Mouse (Mus musculus): ENCODE measurements around the gene Slc22a20. TPM values are rescaled to one million over a fixed set of nuclear protein-coding genes. Genes with fewer than 3 reads are reported as not detected.

Gene Slc22a20
- polyA plus RNA-seq, 1 experiment from 2014 or later, result not detected

GRCm38 (mm10) chr19:5994711-5995110 is 8.8 kb upstream of the Slc22a20 start:
- H3K36me3 ChIP-seq (ENCODE audit: control insufficient read depth, insufficient read depth, low read length), result peaks cover 10% of the 10 kb centered on the region
- H3K27me3 ChIP-seq (ENCODE audit: control insufficient read depth, insufficient read depth, low read length), result no peaks in the 10 kb centered on the region
- H3K27ac ChIP-seq (replicated peaks), result no peak overlapping the region
- H3K4me3 ChIP-seq (ENCODE audit: low read depth, low read length), result no peak overlapping the region
- TF ChIP-seq EP300 (optimal IDR thresholded peaks at IDR 0.05) (no peak), CTCF (IDR thresholded peaks at IDR 0.05; ENCODE audit: low read depth) (no peak)
- no peak overlapping the region for H3K4me2 ChIP-seq (replicated peaks; ENCODE audit: low read depth)
- 87% methylated on average over 14 of the region's 14 CpGs for WGBS
- H3K4me1 ChIP-seq (replicated peaks; ENCODE audit: control insufficient read depth, insufficient read depth), result no peaks in the 10 kb centered on the region
- DNase-seq (ENCODE audit: low spot score) (no peak), ATAC-seq (ENCODE audit: low FRiP score, low TSS enrichment) (no peak)
- no peaks in the 10 kb centered on the region for H3K9me3 ChIP-seq (ENCODE audit: control insufficient read depth, low read length)
- H3K9ac ChIP-seq (ENCODE audit: low read length), result no peak overlapping the region

GRCm38 (mm10) chr19:5992012-5992411 is 6.1 kb upstream of the Slc22a20 start:
- Histone ChIP-seq H3K9ac (ENCODE audit: low read length) (no peak overlapping the region), H3K27ac (replicated peaks) (0 out of 2 replicates have a peak overlapping the region, but pooled peaks have one; percentile 36), H3K9me3 (ENCODE audit: control insufficient read depth, low read length) (no peaks in the 10 kb centered on the region), H3K4me3 (ENCODE audit: low read depth, low read length) (no peak overlapping the region), H3K36me3 (ENCODE audit: control insufficient read depth, insufficient read depth, low read length) (peaks cover 10% of the 10 kb centered on the region), H3K27me3 (ENCODE audit: control insufficient read depth, insufficient read depth, low read length) (no peaks in the 10 kb centered on the region), H3K4me1 (replicated peaks; ENCODE audit: control insufficient read depth, insufficient read depth) (peaks cover 2% of the 10 kb centered on the region; the same call in 1 of the 2 replicates), H3K4me2 (replicated peaks; ENCODE audit: low read depth) (no peak overlapping the region)
- TF ChIP-seq CTCF (IDR thresholded peaks at IDR 0.05; ENCODE audit: low read depth), result no peak
- TF ChIP-seq EP300 (optimal IDR thresholded peaks at IDR 0.05), result no peak
- 78% methylated on average over 7 of the region's 7 CpGs for WGBS
- no peak for DNase-seq (ENCODE audit: low spot score)
- no peak for ATAC-seq (ENCODE audit: low FRiP score, low TSS enrichment)

- H3K4me1 ChIP-seq (replicated peaks; ENCODE audit: control insufficient read depth, insufficient read depth), result peaks cover 2% of the 10 kb centered on the region; the same call in 1 of the 2 replicates
- no peak overlapping the region for H3K4me3 ChIP-seq (ENCODE audit: low read depth, low read length)
- H3K4me2 ChIP-seq (replicated peaks; ENCODE audit: low read depth), result no peak overlapping the region
- no peaks in the 10 kb centered on the region for H3K9me3 ChIP-seq (ENCODE audit: control insufficient read depth, low read length)
- no peak for DNase-seq (ENCODE audit: low spot score)
- whole genome bisulfite sequencing, result 80% methylated on average over 7 of the region's 7 CpGs
- no peaks in the 10 kb centered on the region for H3K27me3 ChIP-seq (ENCODE audit: control insufficient read depth, insufficient read depth, low read length)
- no peak for ATAC-seq (ENCODE audit: low FRiP score, low TSS enrichment)
- TF ChIP-seq CTCF (IDR thresholded peaks at IDR 0.05; ENCODE audit: low read depth) (no peak), EP300 (optimal IDR thresholded peaks at IDR 0.05) (no peak)
- H3K27ac ChIP-seq (replicated peaks), result peak overlapping the region; percentile 49; the same call in 1 of the 2 replicates
- peaks cover 10% of the 10 kb centered on the region for H3K36me3 ChIP-seq (ENCODE audit: control insufficient read depth, insufficient read depth, low read length)
- H3K9ac ChIP-seq (ENCODE audit: low read length), result no peak overlapping the region
Observed at GRCm38 (mm10) chr19:5991467-5991866, 5.5 kb upstream of the Slc22a20 start.

- Histone ChIP-seq H3K4me3 (ENCODE audit: low read depth, low read length) (no peak overlapping the region), H3K9me3 (ENCODE audit: control insufficient read depth, low read length) (no peaks in the 10 kb centered on the region), H3K4me2 (replicated peaks; ENCODE audit: low read depth) (no peak overlapping the region), H3K27ac (replicated peaks) (no peak overlapping the region; the same call in 1 of the 2 replicates), H3K4me1 (replicated peaks; ENCODE audit: control insufficient read depth, insufficient read depth) (peaks cover 2% of the 10 kb centered on the region; the same call in 1 of the 2 replicates), H3K27me3 (ENCODE audit: control insufficient read depth, insufficient read depth, low read length) (no peaks in the 10 kb centered on the region), H3K9ac (ENCODE audit: low read length) (no peak overlapping the region), H3K36me3 (ENCODE audit: control insufficient read depth, insufficient read depth, low read length) (peaks cover 10% of the 10 kb centered on the region)
- DNase-seq (ENCODE audit: low spot score), result no peak
- TF ChIP-seq EP300 (optimal IDR thresholded peaks at IDR 0.05) (no peak), CTCF (IDR thresholded peaks at IDR 0.05; ENCODE audit: low read depth) (no peak)
- ATAC-seq (ENCODE audit: low FRiP score, low TSS enrichment), result no peak
- WGBS, result 33% methylated on average over 1 of the region's 1 CpGs
Observed at GRCm38 (mm10) chr19:5990921-5991320, 5.0 kb upstream of the Slc22a20 start.

GRCm38 (mm10) chr19:5990033-5990432 is 4.1 kb upstream of the Slc22a20 start:
- no peaks in the 10 kb centered on the region for H3K9me3 ChIP-seq (ENCODE audit: control insufficient read depth, low read length)
- TF ChIP-seq CTCF (IDR thresholded peaks at IDR 0.05; ENCODE audit: low read depth) (no peak), EP300 (optimal IDR thresholded peaks at IDR 0.05) (no peak)
- H3K27ac ChIP-seq (replicated peaks), result no peak overlapping the region; the same call in 1 of the 2 replicates
- WGBS, result 66% methylated on average over 12 of the region's 12 CpGs
- no peaks in the 10 kb centered on the region for H3K27me3 ChIP-seq (ENCODE audit: control insufficient read depth, insufficient read depth, low read length)
- H3K4me2 ChIP-seq (replicated peaks; ENCODE audit: low read depth), result no peak overlapping the region
- H3K36me3 ChIP-seq (ENCODE audit: control insufficient read depth, insufficient read depth, low read length), result peaks cover 10% of the 10 kb centered on the region
- no peak for ATAC-seq (ENCODE audit: low FRiP score, low TSS enrichment)
- no peak overlapping the region for H3K4me3 ChIP-seq (ENCODE audit: low read depth, low read length)
- H3K9ac ChIP-seq (ENCODE audit: low read length), result no peak overlapping the region
- H3K4me1 ChIP-seq (replicated peaks; ENCODE audit: control insufficient read depth, insufficient read depth), result peaks cover 2% of the 10 kb centered on the region; the same call in 1 of the 2 replicates
- DNase-seq (ENCODE audit: low spot score), result no peak

GRCm38 (mm10) chr19:5989585-5989984 is 3.6 kb upstream of the Slc22a20 start:
- no peaks in the 10 kb centered on the region for H3K27me3 ChIP-seq (ENCODE audit: control insufficient read depth, insufficient read depth, low read length)
- H3K9me3 ChIP-seq (ENCODE audit: control insufficient read depth, low read length), result no peaks in the 10 kb centered on the region
- peaks cover 7% of the 10 kb centered on the region for H3K36me3 ChIP-seq (ENCODE audit: control insufficient read depth, insufficient read depth, low read length)
- WGBS, result 30% methylated on average over 6 of the region's 6 CpGs
- H3K4me1 ChIP-seq (replicated peaks; ENCODE audit: control insufficient read depth, insufficient read depth), result peaks cover 2% of the 10 kb centered on the region; the same call in 1 of the 2 replicates
- H3K9ac ChIP-seq (ENCODE audit: low read length), result no peak overlapping the region
- TF ChIP-seq CTCF (IDR thresholded peaks at IDR 0.05; ENCODE audit: low read depth), result no peak
- TF ChIP-seq EP300 (optimal IDR thresholded peaks at IDR 0.05), result no peak
- DNase-seq (ENCODE audit: low spot score), result no peak
- H3K27ac ChIP-seq (replicated peaks), result no peak overlapping the region
- no peak overlapping the region for H3K4me2 ChIP-seq (replicated peaks; ENCODE audit: low read depth)
- no peak for ATAC-seq (ENCODE audit: low FRiP score, low TSS enrichment)
- no peak overlapping the region for H3K4me3 ChIP-seq (ENCODE audit: low read depth, low read length)

All from stomach, postnatal 0 days (tissue).